Mouse (Mus musculus): Measurements from ENCODE around the gene Kirrel3. TPM values are rescaled to one million over a fixed set of nuclear protein-coding genes. Genes with fewer than 3 reads are reported as not detected.

The Kirrel3 gene
- total RNA-seq, 2 experiments from 2014 or later = 1.8 TPM

GRCm38 (mm10) chr9:34593889-34594288 is 108.2 kb downstream of the Kirrel3 start:
- no peak for DNase-seq (ENCODE audit: low spot score in 2 of 2)

- DNase-seq (ENCODE audit: low spot score in 2 of 2) = no peak
Observed at GRCm38 (mm10) chr9:34600326-34600725, 114.6 kb downstream of the Kirrel3 start.

- no peak for DNase-seq (ENCODE audit: low spot score in 2 of 2)
Observed at GRCm38 (mm10) chr9:34603750-34604149, 118.1 kb downstream of the Kirrel3 start.

GRCm38 (mm10) chr9:34604931-34605330 is 119.2 kb downstream of the Kirrel3 start:
- DNase-seq (ENCODE audit: low spot score in 2 of 2) = no peak

GRCm38 (mm10) chr9:34605486-34605885 is 119.8 kb downstream of the Kirrel3 start:
- no peak for DNase-seq (ENCODE audit: low spot score in 2 of 2)

GRCm38 (mm10) chr9:34607976-34608375 is 122.3 kb downstream of the Kirrel3 start:
- DNase-seq (ENCODE audit: low spot score in 2 of 2) = no peak

GRCm38 (mm10) chr9:34612886-34613769 is 127.4 kb downstream of the Kirrel3 start:
- DNase-seq (ENCODE audit: low spot score in 2 of 2) = no peak

GRCm38 (mm10) chr9:34618099-34618498 is 132.4 kb downstream of the Kirrel3 start:
- no peak for DNase-seq (ENCODE audit: low spot score in 2 of 2)

- no peak for DNase-seq (ENCODE audit: low spot score in 2 of 2)
Observed at GRCm38 (mm10) chr9:34619913-34620312, 134.2 kb downstream of the Kirrel3 start.

- no peak for DNase-seq (ENCODE audit: low spot score in 2 of 2)
Observed at GRCm38 (mm10) chr9:34623526-34623925, 137.8 kb downstream of the Kirrel3 start.

- DNase-seq (ENCODE audit: low spot score in 2 of 2) = no peak
Observed at GRCm38 (mm10) chr9:34624021-34624420, 138.3 kb downstream of the Kirrel3 start.

GRCm38 (mm10) chr9:34628841-34629240 is 143.1 kb downstream of the Kirrel3 start:
- no peak for DNase-seq (ENCODE audit: low spot score in 2 of 2)

- no peak for DNase-seq (ENCODE audit: low spot score in 2 of 2)
Observed at GRCm38 (mm10) chr9:34635696-34636095, 150.0 kb downstream of the Kirrel3 start.

- no peak for DNase-seq (ENCODE audit: low spot score in 2 of 2)
Observed at GRCm38 (mm10) chr9:34643917-34644316, 158.2 kb downstream of the Kirrel3 start.

- DNase-seq (ENCODE audit: low spot score in 2 of 2) = no peak
Observed at GRCm38 (mm10) chr9:34644392-34644791, 158.7 kb downstream of the Kirrel3 start.

GRCm38 (mm10) chr9:34646831-34647230 is 161.1 kb downstream of the Kirrel3 start:
- DNase-seq (ENCODE audit: low spot score in 2 of 2) = no peak

GRCm38 (mm10) chr9:34652278-34652677 is 166.6 kb downstream of the Kirrel3 start:
- DNase-seq (ENCODE audit: low spot score in 2 of 2) = no peak

- no peak for DNase-seq (ENCODE audit: low spot score in 2 of 2)
Observed at GRCm38 (mm10) chr9:34653141-34653540, 167.4 kb downstream of the Kirrel3 start.

- DNase-seq (ENCODE audit: low spot score in 2 of 2) = no peak
Observed at GRCm38 (mm10) chr9:34660566-34660965, 174.9 kb downstream of the Kirrel3 start.

- no peak for DNase-seq (ENCODE audit: low spot score in 2 of 2)
Observed at GRCm38 (mm10) chr9:34663412-34663811, 177.7 kb downstream of the Kirrel3 start.

GRCm38 (mm10) chr9:34665361-34666129 is 179.9 kb downstream of the Kirrel3 start:
- DNase-seq (ENCODE audit: low spot score in 2 of 2) = no peak

GRCm38 (mm10) chr9:34667182-34667581 is 181.5 kb downstream of the Kirrel3 start:
- DNase-seq (ENCODE audit: low spot score in 2 of 2) = no peak
